Mouse (Mus musculus) liver, postnatal 0 days (tissue): Measurements from ENCODE around the gene Dad1.

ENCODE experiments used
- CTCF ChIP-seq: sonication (generic); IDR thresholded peaks from 2 replicates; pipeline ENCODE4 v1.5.1; 2016; ENCODE audit warnings: antibody characterized with exemption, low read depth
- EP300 ChIP-seq: IDR thresholded peaks from 2 replicates; pipeline ENCODE4 v1.6.1; 2016; ENCODE audit warnings: antibody characterized with exemption, low read depth, mild to moderate bottlenecking

DNA sequence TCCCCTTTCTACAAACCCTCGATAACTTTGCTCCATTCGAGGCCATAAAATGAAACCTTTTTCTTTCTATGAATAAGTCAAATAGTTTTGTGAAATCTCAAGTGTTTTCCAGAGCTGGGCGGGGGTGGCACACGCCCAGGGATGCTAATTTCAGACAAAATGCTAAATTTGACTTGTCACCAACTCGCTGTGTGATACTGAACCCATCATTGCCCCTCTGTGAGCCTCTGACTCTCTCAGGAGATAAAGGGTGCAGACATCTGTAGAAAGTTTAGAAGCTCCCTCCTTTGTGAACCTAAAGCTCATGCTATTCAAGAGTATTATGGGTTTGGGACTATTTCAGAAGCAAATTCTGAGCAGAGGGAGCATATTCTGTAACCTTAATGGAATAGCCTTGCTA lies 46.0 kb downstream of the Dad1 start:
- TF ChIP-seq CTCF (no peak), EP300 (no peak)
